Mouse (Mus musculus) lung, adult 2 months (tissue): Measurements from ENCODE around the gene AC131692.1.

Source experiments
- CTCF ChIP-seq: fragments of 200-500 bp; IDR thresholded peaks from 2 replicates; pipeline ENCODE4 v1.5.1; 2011; ENCODE audit warnings: mild to moderate bottlenecking, low read length, control low read depth; ENCODE audit not compliant: insufficient read depth
- POLR2A ChIP-seq: fragments of 200-500 bp; IDR thresholded peaks from 2 replicates; pipeline ENCODE4 v1.6.1; 2011; ENCODE audit warnings: low read depth, mild to moderate bottlenecking, control low read depth, low read length, borderline replicate concordance; ENCODE audit errors: extremely low read depth

DNA sequence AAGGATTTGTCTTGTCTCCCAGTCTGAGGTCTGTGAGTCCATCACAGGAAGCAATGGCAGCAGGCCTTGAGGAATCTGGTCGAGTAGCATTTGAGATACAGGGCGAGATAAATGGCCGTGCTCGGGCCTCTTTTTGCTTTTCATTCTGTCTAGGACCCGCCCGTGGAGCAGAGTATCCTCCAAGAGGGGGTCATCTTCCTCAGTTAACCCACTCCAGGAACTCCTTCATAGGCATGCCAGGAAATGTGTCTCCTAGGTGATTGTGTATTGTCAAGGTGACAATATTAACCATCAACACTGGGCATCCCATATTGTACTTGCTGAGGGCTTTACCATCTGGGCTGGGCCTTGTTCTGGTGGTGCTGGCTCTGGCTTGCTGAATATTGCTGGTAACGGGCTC is at the start of gene AC131692.1:
- no peak for TF ChIP-seq POLR2A
- no peak for TF ChIP-seq CTCF
